Mouse (Mus musculus): Measurements from ENCODE around the gene Pwwp2a.

The Pwwp2a gene

GRCm38 (mm10) chr11:43712178-43712577 is 30.4 kb downstream of the Pwwp2a start:
- ATAC-seq (ENCODE audit: insufficient number of reproducible peaks, low FRiP score, low TSS enrichment): peak; percentile 71

GRCm38 (mm10) chr11:43723411-43723810 is 41.6 kb downstream of the Pwwp2a start:
- ATAC-seq (ENCODE audit: insufficient number of reproducible peaks, low FRiP score, low TSS enrichment): no peak

GRCm38 (mm10) chr11:43727796-43728195 is 46.0 kb downstream of the Pwwp2a start:
- no peak for ATAC-seq (ENCODE audit: insufficient number of reproducible peaks, low FRiP score, low TSS enrichment)

- ATAC-seq (ENCODE audit: insufficient number of reproducible peaks, low FRiP score, low TSS enrichment): no peak
These were observed 47.0 kb downstream of the Pwwp2a start for GRCm38 (mm10) chr11:43728737-43729301.

GRCm38 (mm10) chr11:43747233-43748226 is 65.7 kb downstream of the Pwwp2a start, which contains the start of gene Ttc1:
Ttc1 (minus strand) TSS chr11:43748008.
- ATAC-seq (ENCODE audit: insufficient number of reproducible peaks, low FRiP score, low TSS enrichment): peak; percentile 100

- no peak for ATAC-seq (ENCODE audit: insufficient number of reproducible peaks, low FRiP score, low TSS enrichment)
These were observed 69.7 kb downstream of the Pwwp2a start for GRCm38 (mm10) chr11:43751542-43751941.

- no peak for ATAC-seq (ENCODE audit: insufficient number of reproducible peaks, low FRiP score, low TSS enrichment)
These were observed 72.8 kb downstream of the Pwwp2a start for GRCm38 (mm10) chr11:43754568-43754967.

- no peak for ATAC-seq (ENCODE audit: insufficient number of reproducible peaks, low FRiP score, low TSS enrichment)
These were observed 73.6 kb downstream of the Pwwp2a start for GRCm38 (mm10) chr11:43755411-43755810.

- ATAC-seq (ENCODE audit: insufficient number of reproducible peaks, low FRiP score, low TSS enrichment): no peak
These were observed 76.6 kb downstream of the Pwwp2a start for GRCm38 (mm10) chr11:43758436-43758835.

- peak; percentile 88 for ATAC-seq (ENCODE audit: insufficient number of reproducible peaks, low FRiP score, low TSS enrichment)
These were observed 85.3 kb downstream of the Pwwp2a start for GRCm38 (mm10) chr11:43766922-43767648.

GRCm38 (mm10) chr11:43767749-43768148 is 86.0 kb downstream of the Pwwp2a start:
- ATAC-seq (ENCODE audit: insufficient number of reproducible peaks, low FRiP score, low TSS enrichment): no peak

- ATAC-seq (ENCODE audit: insufficient number of reproducible peaks, low FRiP score, low TSS enrichment): no peak
These were observed 88.3 kb downstream of the Pwwp2a start for GRCm38 (mm10) chr11:43770110-43770509.

Measured in cerebellum, adult (tissue).